Mouse (Mus musculus): ENCODE data around the gene Ell.

GRCm38 (mm10) chr8:70493692-70494415 is 45.4 kb upstream of the Ell start:
- no peak for TF ChIP-seq CTCF (IDR thresholded peaks at IDR 0.05; ENCODE audit: low read depth)
- TF ChIP-seq EP300 (IDR thresholded peaks at IDR 0.05; ENCODE audit: low read depth): no peak

Data from liver, postnatal 0 days (tissue).